Mouse (Mus musculus) neutrophil, adult 59 days (primary cell): ENCODE measurements around the gene Gm10277. TPM values are rescaled to one million over a fixed set of nuclear protein-coding genes. Genes with fewer than 3 reads are reported as not detected.

ENCODE experiments used
- total RNA-seq, 2 experiments: library from RNA; stranded (reverse); gene quantifications; 1 replicate in 1 of 2; 2 replicates in 1 of 2; pipeline ENCODE4 v1.2.4; 2023

Gene Gm10277
- total RNA-seq = under 1 TPM in 1 of 2 experiments, not detected in 1; 0.20 TPM

GRCm38 (mm10) chr11:77787707-77788106, at the start of gene Gm10277:
Gm10277 (minus strand) TSS chr11:77787747.

GRCm38 (mm10) chr11:77762783-77763672, 24.5 kb downstream of the Gm10277 start, which contains the start of gene Myo18a:
Myo18a (plus strand) TSS chr11:77763246.

Other genes with a start within 250 kb of the Gm10277 start
- gene Taok1, start 179.9 kb downstream of the Gm10277 start, total RNA-seq = 10 to 100 TPM; 38.5 to 40.1 TPM
- 10 to 100 TPM; 78.3 to 87.0 TPM for gene Nufip2, start 101.6 kb downstream of the Gm10277 start, total RNA-seq
- gene Cryba1, start 62.5 kb downstream of the Gm10277 start, total RNA-seq = not detected
- gene Myo18a, start 24.5 kb downstream of the Gm10277 start, total RNA-seq = 10 to 100 TPM; 63.7 to 70.0 TPM
- not detected for gene Pipox, start 106.3 kb upstream of the Gm10277 start, total RNA-seq
- gene Sez6, start 143.1 kb upstream of the Gm10277 start, total RNA-seq = not detected
- gene Phf12, start 195.0 kb upstream of the Gm10277 start, total RNA-seq = 10 to 100 TPM; 87.8 to 88.6 TPM
- 1 to 10 TPM; 2.3 to 2.5 TPM for gene Dhrs13, start 244.5 kb upstream of the Gm10277 start, total RNA-seq